Mouse (Mus musculus): Measurements from ENCODE around the gene Trak1.

DNA sequence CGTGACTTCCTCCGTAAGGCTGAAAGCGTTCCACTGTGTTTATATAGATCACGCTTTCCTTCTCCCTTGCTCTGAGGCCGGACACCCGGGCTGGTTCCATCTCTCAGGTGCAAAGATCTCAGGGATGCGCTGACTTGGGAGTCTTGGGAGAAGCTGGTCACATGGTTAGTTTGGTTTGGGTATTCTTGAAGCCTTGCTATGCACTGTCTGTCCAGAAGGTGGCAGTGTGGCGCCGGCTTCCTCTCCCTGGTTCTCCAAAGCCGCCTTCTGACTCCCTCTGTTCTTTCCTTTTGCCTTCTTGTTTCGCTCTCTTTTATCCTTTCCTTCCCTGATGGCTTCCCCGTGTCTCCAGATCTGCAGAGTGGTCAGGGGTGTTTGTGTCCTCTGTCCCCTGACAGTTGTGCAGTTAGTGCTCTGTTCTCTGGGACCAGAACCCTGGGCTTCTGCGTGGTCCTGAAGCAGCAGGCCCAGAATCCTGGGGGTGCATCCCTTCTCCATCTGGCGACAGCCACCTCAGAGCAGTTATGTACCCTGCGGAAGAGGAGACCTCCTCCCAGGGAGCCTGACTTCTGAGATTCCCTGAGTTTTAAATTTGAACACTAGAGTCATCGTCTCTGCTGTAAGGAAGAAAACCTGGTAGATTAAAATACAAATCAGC lies 87.9 kb downstream of the Trak1 start:
- peak; percentile 86 for TF ChIP-seq CTCF (conservative IDR thresholded peaks at IDR 0.05; ENCODE audit: low read length)
- TF ChIP-seq POU5F1 (IDR thresholded peaks at IDR 0.05; ENCODE audit: borderline replicate concordance, low read length), result no peak
- TF ChIP-seq NANOG (IDR thresholded peaks at IDR 0.05; ENCODE audit: borderline replicate concordance, low read length), result no peak

Measured in E14TG2a.4 (cell line).